Mouse (Mus musculus) cerebellum, adult 2 months (tissue): ENCODE measurements around the gene Ror1.

Source experiments
- CTCF ChIP-seq: fragments of 200-500 bp; IDR thresholded peaks from 2 replicates; pipeline ENCODE4 v1.5.1; 2011; ENCODE audit warnings: low read depth, mild to moderate bottlenecking, control low read depth, low read length, moderate library complexity, borderline replicate concordance; ENCODE audit not compliant: insufficient read depth
- POLR2A ChIP-seq: fragments of 200-500 bp; IDR thresholded peaks from 2 replicates; pipeline ENCODE4 v1.6.1; 2011; ENCODE audit warnings: low read length, control low read depth, borderline replicate concordance; ENCODE audit not compliant: insufficient read depth

GRCm38 (mm10) chr4:100377231-100377630, 281.6 kb downstream of the Ror1 start:
- TF ChIP-seq CTCF (no peak), POLR2A (no peak)
